Mouse (Mus musculus) activated CD4-positive, CD25-positive, alpha-beta regulatory T cell, adult 4 months (primary cell): ENCODE results near the gene Gm20388. TPM values are rescaled to one million over a fixed set of nuclear protein-coding genes. Genes with fewer than 3 reads are reported as not detected.

ENCODE experiments used
- ATAC-seq: one replicate; pipeline ENCODE4 v1.8.0; 2017
- polyA plus RNA-seq, 2 experiments: library from polyadenylated mRNA; unstranded; fragments of 100-300 nt; shearing (Covaris generic); gene quantifications; one replicate each; pipeline ENCODE4 v1.2.1; 2017

Gene Gm20388
- polyA plus RNA-seq, 2 experiments from 2014 or later: 9.9 to 12.3 TPM

- no peak for ATAC-seq
Measured at GRCm38 (mm10) chr8:121736236-121736635, 1825.6 kb downstream of the Gm20388 start.

GRCm38 (mm10) chr8:121740721-121741120 is 1830.1 kb downstream of the Gm20388 start:
- no peak for ATAC-seq

- no peak for ATAC-seq
Measured at GRCm38 (mm10) chr8:121749501-121749900, 1838.9 kb downstream of the Gm20388 start.

- ATAC-seq: no peak
Measured at GRCm38 (mm10) chr8:121750512-121750911, 1839.9 kb downstream of the Gm20388 start.

- no peak for ATAC-seq
Measured at GRCm38 (mm10) chr8:121751407-121751806, 1840.8 kb downstream of the Gm20388 start.

GRCm38 (mm10) chr8:121758470-121758869 is 1847.8 kb downstream of the Gm20388 start:
- no peak for ATAC-seq

- ATAC-seq: no peak
Measured at GRCm38 (mm10) chr8:121760484-121760883, 1849.8 kb downstream of the Gm20388 start.

- ATAC-seq: no peak
Measured at GRCm38 (mm10) chr8:121761480-121761879, 1850.8 kb downstream of the Gm20388 start.

- ATAC-seq: no peak
Measured at GRCm38 (mm10) chr8:121762999-121763699, 1852.5 kb downstream of the Gm20388 start.

- no peak for ATAC-seq
Measured at GRCm38 (mm10) chr8:121763700-121764013, 1853.0 kb downstream of the Gm20388 start.

- no peak for ATAC-seq
Measured at GRCm38 (mm10) chr8:121765594-121766138, 1855.0 kb downstream of the Gm20388 start.

GRCm38 (mm10) chr8:121769095-121769494 is 1858.5 kb downstream of the Gm20388 start:
- ATAC-seq: no peak

GRCm38 (mm10) chr8:121769621-121770020 is 1859.0 kb downstream of the Gm20388 start:
- ATAC-seq: no peak

GRCm38 (mm10) chr8:121770845-121771752 is 1860.5 kb downstream of the Gm20388 start:
- no peak for ATAC-seq

- ATAC-seq: no peak
Measured at GRCm38 (mm10) chr8:121773876-121774275, 1863.2 kb downstream of the Gm20388 start.

GRCm38 (mm10) chr8:121782493-121782892 is 1871.9 kb downstream of the Gm20388 start:
- no peak for ATAC-seq

GRCm38 (mm10) chr8:121786542-121786941 is 1875.9 kb downstream of the Gm20388 start:
- ATAC-seq: no peak

- ATAC-seq: no peak
Measured at GRCm38 (mm10) chr8:121788786-121789185, 1878.1 kb downstream of the Gm20388 start.

GRCm38 (mm10) chr8:121792159-121792558 is 1881.5 kb downstream of the Gm20388 start:
- no peak for ATAC-seq

GRCm38 (mm10) chr8:121792627-121793026 is 1882.0 kb downstream of the Gm20388 start:
- ATAC-seq: no peak

- ATAC-seq: no peak
Measured at GRCm38 (mm10) chr8:121794151-121794550, 1883.5 kb downstream of the Gm20388 start.

- ATAC-seq: no peak
Measured at GRCm38 (mm10) chr8:121795461-121795860, 1884.8 kb downstream of the Gm20388 start.

GRCm38 (mm10) chr8:121796406-121796805 is 1885.8 kb downstream of the Gm20388 start:
- ATAC-seq: no peak

- ATAC-seq: no peak
Measured at GRCm38 (mm10) chr8:121798401-121798800, 1887.8 kb downstream of the Gm20388 start.
